21 mouse cellular contexts compared by ENCODE assay signal in genomic region chr11:51833393-51834066, GRCm38 (mm10). TPM values are rescaled to one million over a fixed set of nuclear protein-coding genes. Genes with fewer than 3 reads are reported as not detected.
DNase-seq lines count a peak whose midpoint lies in the region; ATAC-seq and TF ChIP-seq lines count a peak whose summit lies in the region.
"Had no signal": no experiment of that assay in that cellular context is flagged by ENCODE, and none has a peak within 500 bp of the region (broad histone marks: within the 10 kb centered on the region; RNA-seq: fewer than 3 reads in every experiment).

No protein-coding gene starts in this region.

- no peaks in the 10 kb centered on the region for H3K9me3 ChIP-seq in kidney, embryonic 14.5 days (ENCODE audit: control insufficient read depth, low read length)
- no peaks in the 10 kb centered on the region for H3K9me3 ChIP-seq in forebrain, embryonic 10.5 days
- H3K9me3 ChIP-seq: limb, embryonic 15.5 days; midbrain, embryonic 15.5 days; neural tube, embryonic 12.5 days had no signal

- no peak overlapping the region for H3K4me3 ChIP-seq in kidney, adult 2 months (ENCODE audit: insufficient read depth, low read depth, low read length)
- H3K4me3 ChIP-seq in kidney, embryonic 14.5 days (ENCODE audit: low read length), result no peak overlapping the region
- no peak overlapping the region for H3K4me3 ChIP-seq in forebrain, embryonic 10.5 days
- H3K4me3 ChIP-seq: limb, embryonic 15.5 days; midbrain, embryonic 15.5 days; neural tube, embryonic 12.5 days had no signal

- H3K27me3 ChIP-seq in kidney, adult 2 months (replicated peaks; ENCODE audit: control insufficient read depth, insufficient read depth, low read length), result no peaks in the 10 kb centered on the region
- no peaks in the 10 kb centered on the region for H3K27me3 ChIP-seq in kidney, embryonic 14.5 days (ENCODE audit: control insufficient read depth, insufficient read depth, low read length)
- no peaks in the 10 kb centered on the region for H3K27me3 ChIP-seq in forebrain, embryonic 10.5 days (ENCODE audit: poor library complexity, severe bottlenecking)
- H3K27me3 ChIP-seq: limb, embryonic 15.5 days; midbrain, embryonic 15.5 days; neural tube, embryonic 12.5 days had no signal

- no peak for TF ChIP-seq POLR2A in kidney, adult 2 months (IDR thresholded peaks at IDR 0.05; ENCODE audit: low read depth, low read length)

- H3K36me3 ChIP-seq in kidney, adult 2 months (ENCODE audit: control insufficient read depth, insufficient read depth, low read length), result peaks cover 3% of the 10 kb centered on the region; the same call in 1 of the 2 replicates
- H3K36me3 ChIP-seq in kidney, embryonic 14.5 days (ENCODE audit: control insufficient read depth, insufficient read depth, low read length), result no peaks in the 10 kb centered on the region
- H3K36me3 ChIP-seq in forebrain, embryonic 10.5 days (replicated peaks), result no peaks in the 10 kb centered on the region
- H3K36me3 ChIP-seq: midbrain, embryonic 15.5 days; neural tube, embryonic 12.5 days had no signal

- peaks cover 12% of the 10 kb centered on the region; the same call in 1 of the 2 replicates for H3K4me1 ChIP-seq in kidney, adult 2 months (ENCODE audit: control insufficient read depth, insufficient read depth, low read length)
- no peaks in the 10 kb centered on the region for H3K4me1 ChIP-seq in kidney, embryonic 14.5 days (ENCODE audit: control insufficient read depth, insufficient read depth, low read length)
- H3K4me1 ChIP-seq in forebrain, embryonic 10.5 days, result peaks cover 16% of the 10 kb centered on the region

- ATAC-seq in kidney, embryonic 14.5 days (ENCODE audit: low FRiP score, low TSS enrichment), result no peak
- ATAC-seq in CD4-positive, CD25-positive, alpha-beta regulatory T cell, adult 4 months, result peak; percentile 61
- ATAC-seq: hindbrain, embryonic 16.5 days; midbrain, embryonic 15.5 days had no signal

- peak overlapping the region; percentile 0; the same call in 1 of the 2 replicates for H3K27ac ChIP-seq in kidney, adult 2 months (ENCODE audit: insufficient read depth, low read depth, low read length)
- no peak overlapping the region for H3K27ac ChIP-seq in kidney, embryonic 14.5 days (ENCODE audit: low read depth, low read length)
- H3K27ac ChIP-seq in forebrain, embryonic 10.5 days, result no peak overlapping the region
- H3K27ac ChIP-seq: kidney, postnatal 0 days; limb, embryonic 15.5 days; midbrain, embryonic 15.5 days; neural tube, embryonic 12.5 days had no signal

- no peak for DNase-seq in kidney, adult 2 months
- DNase-seq in 416B (ENCODE audit: low read depth), result peak; percentile 43
- DNase-seq in induced T-regulatory cell, adult 2 months (ENCODE audit: low read depth), result peak; percentile 64
- DNase-seq in forebrain, embryonic 10.5 days (ENCODE audit: extremely low spot score, low spot score), result no peak
- DNase-seq in B cell, adult 2 months, result no peak
- no peak for DNase-seq in cerebellum, postnatal 25 days
- DNase-seq: kidney, adult 11 months; layer of hippocampus, adult 9-11 months; lung, embryonic 14.5 days; lung, postnatal 4 days; right cerebral cortex, postnatal 25 days; thymus, adult 18-20 months; thymus, postnatal 36 days had no signal

- no peak overlapping the region for H3K4me2 ChIP-seq in kidney, embryonic 14.5 days (replicated peaks; ENCODE audit: low read depth, low read length)
- H3K4me2 ChIP-seq: heart, embryonic 11.5 days; limb, embryonic 15.5 days; lung, embryonic 14.5 days; midbrain, embryonic 15.5 days; neural tube, embryonic 12.5 days had no signal

- TF ChIP-seq CTCF in kidney, adult 2 months (conservative IDR thresholded peaks at IDR 0.05; ENCODE audit: insufficient read depth, insufficient read length, low read depth, low read length), result no peak

- H3K9ac ChIP-seq in kidney, embryonic 14.5 days (ENCODE audit: low read depth, low read length), result no peak overlapping the region
- H3K9ac ChIP-seq: limb, embryonic 15.5 days; lung, embryonic 14.5 days; midbrain, embryonic 15.5 days; neural tube, embryonic 12.5 days had no signal

- 83% methylated on average over 10 of the region's 10 CpGs for WGBS in kidney, adult 2 months
- 84% methylated on average over 10 of the region's 10 CpGs for WGBS in kidney, embryonic 14.5 days
- WGBS in forebrain, embryonic 10.5 days, result 94% methylated on average over 10 of the region's 10 CpGs

RNA-seq across cellular contexts. Expression of gene Jade2, which starts 23.9 kb away (rescaled TPM):
- 13.4 and 13.8 TPM in 2 replicates for polyA plus RNA-seq in kidney, adult 2 months (2012; rRNA removed)
- 0.37 and 0.38 TPM in 2 replicates for polyA plus RNA-seq in kidney, embryonic 14.5 days (2014; fragmentation: Nextera tagmentation; extraction: Ambion mirVana)
- 10 to 100 TPM; 19.9 to 27.8 TPM for polyA plus RNA-seq in CD4-positive, CD25-positive, alpha-beta regulatory T cell, adult 4 months (2017; shearing (Covaris generic))
- polyA plus RNA-seq in forebrain, embryonic 10.5 days (2016; fragmentation: Nextera tagmentation; extraction: Ambion mirVana), result 0.57 and 0.64 TPM in 2 replicates

Comparison
In these comparisons a context has a peak if more than half of its experiments do, and no peak if none do; other contexts are left out.
1. DNase-seq: peak in 416B (single experiment) and induced T-regulatory cell, adult 2 months (single experiment); none in kidney, adult 2 months (single experiment), forebrain, embryonic 10.5 days (single experiment), B cell, adult 2 months (0 of 2) and cerebellum, postnatal 25 days (0 of 2).